Mouse (Mus musculus): ENCODE data around the gene Mgme1. TPM values are rescaled to one million over a fixed set of nuclear protein-coding genes. Genes with fewer than 3 reads are reported as not detected.

Mgme1 gene
- total and polyA plus RNA-seq, 2 experiments from 2014 or later: 11.1 to 12.6 TPM

GRCm38 (mm10) chr2:144268446-144269305 lies 1.8 kb upstream of the Mgme1 start:
- Histone ChIP-seq H3K9me3 (replicated peaks; ENCODE audit: control insufficient read depth, low read length) (no peaks in the 10 kb centered on the region), H3K9ac (replicated peaks; ENCODE audit: low read depth, low read length) (peak overlapping the region; percentile 95; the same call in 1 of the 2 replicates), H3K4me2 (ENCODE audit: low read depth, low read length) (peak overlapping the region; percentile 84), H3K36me3 (replicated peaks; ENCODE audit: control insufficient read depth, insufficient read depth, low read length) (no peaks in the 10 kb centered on the region; the same call in 1 of the 2 replicates), H3K27me3 (ENCODE audit: control insufficient read depth, insufficient read depth, low read length) (no peaks in the 10 kb centered on the region), H3K4me1 (ENCODE audit: control insufficient read depth, insufficient read depth) (peaks cover 33% of the 10 kb centered on the region), H3K4me3 (ENCODE audit: low read depth, low read length) (peak overlapping the region; percentile 80), H3K27ac (ENCODE audit: low read depth) (peak overlapping the region; percentile 43)
- no peak for ATAC-seq (ENCODE audit: insufficient read depth, low read depth)
- no peak for DNase-seq (ENCODE audit: low spot score)
- WGBS: 12% methylated on average over 6 of the region's 6 CpGs
- no peak for TF ChIP-seq EP300 (IDR thresholded peaks at IDR 0.05; ENCODE audit: low read depth)
- TF ChIP-seq CTCF (IDR thresholded peaks at IDR 0.05; ENCODE audit: low read depth): no peak

- peak overlapping the region; percentile 84 for H3K4me2 ChIP-seq (ENCODE audit: low read depth, low read length)
- H3K9ac ChIP-seq (replicated peaks; ENCODE audit: low read depth, low read length): peak overlapping the region; percentile 95; the same call in 1 of the 2 replicates
- peaks cover 33% of the 10 kb centered on the region for H3K4me1 ChIP-seq (ENCODE audit: control insufficient read depth, insufficient read depth)
- ATAC-seq (ENCODE audit: insufficient read depth, low read depth) (no peak), DNase-seq (ENCODE audit: low spot score) (no peak)
- peak overlapping the region; percentile 43 for H3K27ac ChIP-seq (ENCODE audit: low read depth)
- H3K9me3 ChIP-seq (replicated peaks; ENCODE audit: control insufficient read depth, low read length): no peaks in the 10 kb centered on the region
- no peaks in the 10 kb centered on the region; the same call in 1 of the 2 replicates for H3K36me3 ChIP-seq (replicated peaks; ENCODE audit: control insufficient read depth, insufficient read depth, low read length)
- no peak for TF ChIP-seq CTCF (IDR thresholded peaks at IDR 0.05; ENCODE audit: low read depth)
- no peak for TF ChIP-seq EP300 (IDR thresholded peaks at IDR 0.05; ENCODE audit: low read depth)
- WGBS: 1% methylated on average over 11 of the region's 11 CpGs
- H3K27me3 ChIP-seq (ENCODE audit: control insufficient read depth, insufficient read depth, low read length): no peaks in the 10 kb centered on the region
- peak overlapping the region; percentile 80 for H3K4me3 ChIP-seq (ENCODE audit: low read depth, low read length)
These were observed 1.2 kb upstream of the Mgme1 start for GRCm38 (mm10) chr2:144269306-144269650.

- DNase-seq (ENCODE audit: low spot score): no peak
- H3K4me3 ChIP-seq (ENCODE audit: low read depth, low read length): peak overlapping the region; percentile 80
- no peaks in the 10 kb centered on the region for H3K27me3 ChIP-seq (ENCODE audit: control insufficient read depth, insufficient read depth, low read length)
- WGBS: under 1% methylated on average over 26 of the region's 33 CpGs
- H3K9ac ChIP-seq (replicated peaks; ENCODE audit: low read depth, low read length): peak overlapping the region; percentile 95
- H3K4me2 ChIP-seq (ENCODE audit: low read depth, low read length): peak overlapping the region; percentile 84
- H3K4me1 ChIP-seq (ENCODE audit: control insufficient read depth, insufficient read depth): peaks cover 33% of the 10 kb centered on the region
- no peak; the same call in 1 of the 2 replicates for ATAC-seq (ENCODE audit: insufficient read depth, low read depth)
- no peaks in the 10 kb centered on the region for H3K9me3 ChIP-seq (replicated peaks; ENCODE audit: control insufficient read depth, low read length)
- H3K36me3 ChIP-seq (replicated peaks; ENCODE audit: control insufficient read depth, insufficient read depth, low read length): no peaks in the 10 kb centered on the region; the same call in 1 of the 2 replicates
- peak overlapping the region; percentile 96 for H3K27ac ChIP-seq (ENCODE audit: low read depth)
- TF ChIP-seq CTCF (IDR thresholded peaks at IDR 0.05; ENCODE audit: low read depth) (no peak), EP300 (IDR thresholded peaks at IDR 0.05; ENCODE audit: low read depth) (no peak)
These were observed 586 bp upstream of the Mgme1 start for GRCm38 (mm10) chr2:144269679-144270475.

- no peaks in the 10 kb centered on the region for H3K9me3 ChIP-seq (replicated peaks; ENCODE audit: control insufficient read depth, low read length)
- ATAC-seq (ENCODE audit: insufficient read depth, low read depth) (no peak), DNase-seq (ENCODE audit: low spot score) (no peak)
- H3K27ac ChIP-seq (ENCODE audit: low read depth): no peak overlapping the region
- WGBS: 84% methylated on average over 12 of the region's 12 CpGs
- no peak for TF ChIP-seq EP300 (IDR thresholded peaks at IDR 0.05; ENCODE audit: low read depth)
- TF ChIP-seq CTCF (IDR thresholded peaks at IDR 0.05; ENCODE audit: low read depth): no peak
- H3K4me1 ChIP-seq (ENCODE audit: control insufficient read depth, insufficient read depth): peaks cover 23% of the 10 kb centered on the region
- no peaks in the 10 kb centered on the region for H3K27me3 ChIP-seq (ENCODE audit: control insufficient read depth, insufficient read depth, low read length)
- no peak overlapping the region for H3K4me3 ChIP-seq (ENCODE audit: low read depth, low read length)
- H3K9ac ChIP-seq (replicated peaks; ENCODE audit: low read depth, low read length): no peak overlapping the region
- H3K36me3 ChIP-seq (replicated peaks; ENCODE audit: control insufficient read depth, insufficient read depth, low read length): peaks cover 6% of the 10 kb centered on the region
- H3K4me2 ChIP-seq (ENCODE audit: low read depth, low read length): no peak overlapping the region
These were observed 1.6 kb downstream of the Mgme1 start for GRCm38 (mm10) chr2:144272088-144272487.

- no peak overlapping the region for H3K4me3 ChIP-seq (ENCODE audit: low read depth, low read length)
- H3K27ac ChIP-seq (ENCODE audit: low read depth): peak overlapping the region; percentile 55
- no peak overlapping the region for H3K9ac ChIP-seq (replicated peaks; ENCODE audit: low read depth, low read length)
- 45% methylated on average over 8 of the region's 8 CpGs for WGBS
- H3K9me3 ChIP-seq (replicated peaks; ENCODE audit: control insufficient read depth, low read length): no peaks in the 10 kb centered on the region
- peaks cover 4% of the 10 kb centered on the region; the same call in 1 of the 2 replicates for H3K4me1 ChIP-seq (ENCODE audit: control insufficient read depth, insufficient read depth)
- no peaks in the 10 kb centered on the region for H3K27me3 ChIP-seq (ENCODE audit: control insufficient read depth, insufficient read depth, low read length)
- H3K4me2 ChIP-seq (ENCODE audit: low read depth, low read length): no peak overlapping the region
- H3K36me3 ChIP-seq (replicated peaks; ENCODE audit: control insufficient read depth, insufficient read depth, low read length): peaks cover 10% of the 10 kb centered on the region
- TF ChIP-seq CTCF (IDR thresholded peaks at IDR 0.05; ENCODE audit: low read depth) (no peak), EP300 (IDR thresholded peaks at IDR 0.05; ENCODE audit: low read depth) (no peak)
- DNase-seq (ENCODE audit: low spot score) (no peak), ATAC-seq (ENCODE audit: insufficient read depth, low read depth) (no peak)
These were observed 4.3 kb downstream of the Mgme1 start for GRCm38 (mm10) chr2:144274741-144275140.

Data from heart, postnatal 0 days (tissue).